Mouse (Mus musculus) heart, embryonic 16.5 days (tissue): Measurements from ENCODE around the gene Psmd9. TPM values are rescaled to one million over a fixed set of nuclear protein-coding genes. Genes with fewer than 3 reads are reported as not detected.

Experiments
- ATAC-seq: fragments of 200-750 bp; cut with Nextera tagmentation; replicated peaks from 2 replicates; pipeline ENCODE4 v1.8.0; 2017; ENCODE audit warnings: moderate number of reproducible peaks; ENCODE audit not compliant: insufficient read depth, low FRiP score; ENCODE audit errors: extremely low read depth
- H3K27ac ChIP-seq: fragments of 300-500 bp; sonication (generic); 2 replicates; pipeline ENCODE4 v1.5.1; 2014; ENCODE audit warnings: mild to moderate bottlenecking, low read length, control low read depth, moderate library complexity
- H3K27me3 ChIP-seq: fragments of 300-500 bp; sonication (generic); 2 replicates; pipeline ENCODE4 v1.6.1; 2014; ENCODE audit warnings: low read length, mixed read lengths; ENCODE audit not compliant: control insufficient read depth, insufficient read depth
- H3K36me3 ChIP-seq: fragments of 300-500 bp; sonication (generic); 2 replicates; pipeline ENCODE4 v1.6.1; 2014; ENCODE audit not compliant: control insufficient read depth, insufficient read depth
- H3K4me1 ChIP-seq: fragments of 300-500 bp; sonication (generic); 2 replicates; pipeline ENCODE4 v1.6.1; 2014; ENCODE audit warnings: low read length, mixed read lengths; ENCODE audit not compliant: control insufficient read depth, insufficient read depth
- H3K4me2 ChIP-seq: fragments of 300-500 bp; sonication (generic); 2 replicates; pipeline ENCODE4 v1.6.1; 2014; ENCODE audit warnings: low read depth, mild to moderate bottlenecking, control low read depth, low read length
- H3K4me3 ChIP-seq: fragments of 300-500 bp; sonication (generic); 2 replicates; pipeline ENCODE4 v1.5.1; 2014; ENCODE audit warnings: mild to moderate bottlenecking, control low read depth, low read length
- H3K9ac ChIP-seq: fragments of 300-500 bp; sonication (generic); 2 replicates; pipeline ENCODE4 v1.6.1; 2014; ENCODE audit warnings: low read length, control low read depth
- H3K9me3 ChIP-seq: fragments of 300-500 bp; sonication (generic); replicated peaks from 2 replicates; pipeline ENCODE4 v1.6.1; 2016; ENCODE audit warnings: low read length; ENCODE audit not compliant: control insufficient read depth
- WGBS: fragments of 180-500 bp; shearing (Covaris S2); extraction: QIAGEN DNeasy Blood & Tissue Kit; methylation state at CpG from one replicate; pipeline ENCODE4 v1.1.7; 2014; 5-methylcytosine and 5-hydroxymethylcytosine counted together
- polyA plus RNA-seq: library from polyadenylated mRNA; unstranded; fragments of >200 nt; fragmentation: Nextera tagmentation; extraction: Ambion mirVana; gene quantifications from 2 replicates; pipeline ENCODE4 v1.2.1, GENCODE M21; 2015

The Psmd9 gene
- polyA plus RNA-seq, 1 experiment from 2014 or later: 60.0 TPM

DNA sequence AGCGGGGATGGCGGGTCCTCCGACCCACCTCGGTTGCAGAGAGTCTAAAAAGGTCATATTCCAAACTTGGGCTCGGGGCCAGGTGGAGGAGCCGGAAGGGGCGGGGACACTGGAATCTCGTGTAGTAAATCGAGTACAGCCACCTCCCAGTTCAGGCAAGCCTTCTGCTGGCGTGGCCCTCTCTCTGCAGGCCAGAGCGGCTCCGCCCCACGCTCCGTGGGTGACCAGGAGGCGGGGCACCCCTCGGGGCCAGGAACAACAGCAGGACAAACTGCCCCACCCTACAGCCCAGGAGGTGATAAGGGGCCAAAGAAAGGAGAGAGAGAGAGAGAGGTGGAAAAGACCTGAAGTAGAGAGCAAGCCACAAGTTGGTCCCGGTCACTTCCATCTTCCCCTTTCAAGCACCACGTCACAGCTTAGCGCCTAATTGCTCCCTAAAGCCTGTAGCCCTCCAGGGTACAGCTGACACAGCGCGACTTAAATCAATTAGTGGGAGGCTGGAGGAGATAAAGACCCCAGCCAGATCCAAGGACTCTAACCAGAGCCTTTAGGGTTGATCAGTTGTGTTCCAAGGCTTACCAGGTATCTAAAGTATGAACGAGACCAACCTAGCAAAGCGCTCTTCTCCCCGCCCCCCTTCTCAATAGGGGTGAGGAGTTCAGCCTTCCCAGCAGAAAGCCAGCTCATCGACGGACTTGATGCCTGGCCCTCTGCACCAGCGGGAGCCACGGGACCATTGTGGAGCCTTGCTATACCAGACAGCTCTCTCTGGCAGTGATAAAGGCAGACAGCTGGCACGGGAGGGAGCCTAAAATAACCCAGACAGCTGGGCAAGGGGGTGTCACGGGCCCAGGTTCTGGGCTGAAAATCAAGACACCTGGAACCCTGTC lies 33.5 kb upstream of the Psmd9 start:
- Histone ChIP-seq H3K9me3 (no peaks in the 10 kb centered on the region), H3K4me3 (peak overlapping the region; percentile 73), H3K9ac (peak overlapping the region; percentile 72), H3K36me3 (0 out of 2 replicates have a peak, but pooled peaks cover 3% of the 10 kb centered on the region), H3K27me3 (no peaks in the 10 kb centered on the region), H3K4me2 (peak overlapping the region; percentile 98), H3K4me1 (peaks cover 68% of the 10 kb centered on the region), H3K27ac (peak overlapping the region; percentile 100)
- 3% methylated on average over 30 of the region's 30 CpGs for WGBS
- ATAC-seq: peak; percentile 29

DNA sequence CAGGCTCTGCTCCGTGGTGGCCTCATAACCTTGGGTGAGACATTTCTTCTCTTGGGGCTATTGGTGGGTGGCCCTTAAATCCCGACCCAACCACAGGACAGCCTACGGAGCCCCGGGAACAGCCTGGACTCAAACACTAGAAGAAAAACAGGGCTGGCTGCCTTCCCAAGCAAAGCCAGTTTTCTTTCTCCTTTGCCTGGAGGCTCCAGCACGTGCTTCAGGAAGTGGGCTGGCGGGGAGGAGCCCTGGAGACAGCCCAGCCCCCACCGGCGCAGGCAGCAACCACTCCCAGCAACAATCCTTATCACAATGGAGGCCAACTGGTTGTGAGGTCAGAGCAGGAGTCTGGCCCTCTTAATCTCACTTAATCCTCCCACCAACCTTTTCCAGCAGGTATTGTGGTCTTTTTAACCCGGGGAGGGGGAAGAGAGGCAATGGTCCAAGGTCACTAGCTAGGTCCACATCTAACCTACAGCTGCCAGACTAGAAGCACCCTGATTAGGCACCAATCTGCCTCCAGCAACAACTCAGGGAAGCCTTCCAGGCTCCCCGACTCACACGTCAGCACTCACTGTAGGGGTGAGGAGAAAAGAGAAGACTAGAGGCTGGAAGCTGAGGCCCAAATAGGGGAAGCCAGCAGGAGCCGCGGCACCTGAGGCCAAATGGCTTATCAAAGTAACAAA lies 32.7 kb upstream of the Psmd9 start:
- Histone ChIP-seq H3K4me2 (peak overlapping the region; percentile 98), H3K27me3 (no peaks in the 10 kb centered on the region), H3K9me3 (no peaks in the 10 kb centered on the region), H3K4me1 (peaks cover 68% of the 10 kb centered on the region), H3K9ac (peak overlapping the region; percentile 100), H3K27ac (peak overlapping the region; percentile 100), H3K4me3 (peak overlapping the region; percentile 73), H3K36me3 (0 out of 2 replicates have a peak, but pooled peaks cover 3% of the 10 kb centered on the region)
- ATAC-seq: peak; percentile 56
- WGBS: under 1% methylated on average over 13 of the region's 13 CpGs

DNA sequence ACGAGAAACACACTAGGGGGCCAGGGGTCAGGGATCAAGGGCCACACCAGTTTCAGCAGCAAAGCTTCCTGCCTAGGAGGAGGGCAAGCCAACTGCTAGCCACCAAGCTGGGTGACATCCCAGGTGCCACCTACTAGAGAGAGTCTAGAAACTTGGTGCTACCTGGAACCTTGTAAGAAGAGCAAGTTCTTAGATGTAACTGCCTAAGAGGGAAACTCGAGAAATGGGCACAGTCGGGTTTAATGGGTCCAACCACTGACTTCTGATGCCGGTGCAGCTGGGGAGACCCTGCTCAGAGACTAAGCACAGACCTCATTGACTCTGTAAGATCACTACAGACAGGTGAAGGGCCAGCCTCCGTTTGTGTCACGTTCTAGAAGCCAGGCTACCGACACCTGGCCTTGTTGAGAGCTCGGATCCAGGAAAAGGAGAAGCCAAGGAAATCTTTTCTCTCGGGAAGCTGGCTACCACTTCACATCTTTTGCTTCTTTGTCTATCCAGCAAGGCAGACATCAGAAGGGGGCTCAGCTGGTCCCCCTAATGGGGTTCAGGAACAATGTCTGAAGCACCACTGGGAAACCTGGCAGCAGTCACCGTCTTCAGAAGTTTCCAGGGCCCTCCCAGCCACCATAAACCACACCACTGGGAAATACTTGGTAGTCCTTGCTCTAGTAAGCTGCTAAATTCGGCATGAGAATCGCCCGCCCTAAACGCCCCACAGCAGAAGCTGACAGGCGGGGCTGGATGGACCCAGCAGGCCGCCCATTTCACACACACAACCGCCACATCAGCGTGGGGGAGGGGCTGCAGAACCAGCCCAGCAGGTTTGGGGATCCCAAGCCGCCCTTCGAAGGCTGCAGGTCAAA lies 31.9 kb upstream of the Psmd9 start:
- 5% methylated on average over 20 of the region's 20 CpGs for WGBS
- Histone ChIP-seq H3K4me3 (peak overlapping the region; percentile 73), H3K27me3 (no peaks in the 10 kb centered on the region), H3K9me3 (no peaks in the 10 kb centered on the region), H3K36me3 (0 out of 2 replicates have a peak, but pooled peaks cover 3% of the 10 kb centered on the region), H3K4me2 (peak overlapping the region; percentile 98), H3K27ac (peak overlapping the region; percentile 100), H3K4me1 (peaks cover 60% of the 10 kb centered on the region), H3K9ac (peak overlapping the region; percentile 100)
- no peak for ATAC-seq

DNA sequence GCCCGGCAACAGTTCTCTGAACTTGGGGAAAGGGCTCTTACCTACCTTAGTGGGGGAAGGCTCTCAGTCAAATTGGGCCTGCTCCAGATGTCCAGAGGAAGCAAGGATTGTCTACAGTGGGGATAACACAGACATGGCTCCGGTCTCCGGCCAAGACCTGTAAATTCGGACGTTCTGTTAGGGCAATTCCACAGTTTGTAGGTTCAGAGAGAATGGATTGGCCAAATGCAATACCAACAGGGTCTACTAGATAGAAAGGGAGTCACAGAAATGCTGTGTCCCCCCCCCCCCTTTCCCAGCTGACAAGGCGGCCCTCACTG lies 31.3 kb upstream of the Psmd9 start:
- Histone ChIP-seq H3K4me3 (peak overlapping the region; percentile 73), H3K27me3 (no peaks in the 10 kb centered on the region), H3K4me1 (peaks cover 54% of the 10 kb centered on the region), H3K9me3 (no peaks in the 10 kb centered on the region), H3K27ac (peak overlapping the region; percentile 100), H3K4me2 (peak overlapping the region; percentile 98), H3K36me3 (0 out of 2 replicates have a peak, but pooled peaks cover 3% of the 10 kb centered on the region), H3K9ac (peak overlapping the region; percentile 100)
- ATAC-seq: no peak
- 3% methylated on average over 6 of the region's 6 CpGs for WGBS

DNA sequence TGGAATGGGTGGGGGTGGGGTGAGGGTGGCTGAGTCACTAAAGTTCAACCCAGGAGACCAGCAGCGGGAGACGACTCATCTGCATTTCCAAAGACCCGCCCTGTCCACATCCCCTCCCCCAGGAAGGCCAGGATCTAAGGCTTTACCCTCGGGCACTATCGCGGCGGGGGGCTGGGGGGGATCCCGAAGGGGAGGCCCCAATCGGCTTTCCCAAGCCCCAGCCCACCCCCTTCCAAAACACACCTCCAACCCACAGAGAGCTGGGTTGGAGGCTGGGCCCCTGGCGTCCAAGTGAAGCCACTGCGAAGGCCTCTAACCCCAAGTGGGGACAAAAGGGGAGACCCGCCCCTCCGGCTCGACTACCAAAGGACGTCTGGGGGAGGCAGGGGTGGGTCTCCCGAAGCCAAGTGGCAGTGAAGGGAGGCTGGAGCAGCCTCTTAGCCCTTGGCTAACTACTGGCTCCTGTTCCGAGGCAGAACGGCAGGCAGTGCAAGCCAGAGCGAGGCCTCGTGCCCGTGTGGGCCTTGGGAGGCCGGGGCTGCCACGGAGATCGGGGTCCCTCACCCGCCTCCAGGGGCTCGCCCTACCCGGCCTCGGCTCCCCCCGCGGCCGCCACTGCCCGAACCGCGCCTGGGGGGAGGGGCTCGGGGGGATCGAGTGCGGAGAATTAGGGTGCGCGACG lies 30.8 kb upstream of the Psmd9 start:
- H3K4me3 ChIP-seq: peak overlapping the region; percentile 73
- peak overlapping the region; percentile 100 for H3K9ac ChIP-seq
- no peaks in the 10 kb centered on the region for H3K27me3 ChIP-seq
- no peaks in the 10 kb centered on the region for H3K9me3 ChIP-seq
- H3K27ac ChIP-seq: peak overlapping the region; percentile 100
- peaks cover 51% of the 10 kb centered on the region for H3K4me1 ChIP-seq
- under 1% methylated on average over 40 of the region's 40 CpGs for WGBS
- H3K36me3 ChIP-seq: 0 out of 2 replicates have a peak, but pooled peaks cover 3% of the 10 kb centered on the region
- peak overlapping the region; percentile 98 for H3K4me2 ChIP-seq
- peak; percentile 8; the same call in 1 of the 2 replicates for ATAC-seq

DNA sequence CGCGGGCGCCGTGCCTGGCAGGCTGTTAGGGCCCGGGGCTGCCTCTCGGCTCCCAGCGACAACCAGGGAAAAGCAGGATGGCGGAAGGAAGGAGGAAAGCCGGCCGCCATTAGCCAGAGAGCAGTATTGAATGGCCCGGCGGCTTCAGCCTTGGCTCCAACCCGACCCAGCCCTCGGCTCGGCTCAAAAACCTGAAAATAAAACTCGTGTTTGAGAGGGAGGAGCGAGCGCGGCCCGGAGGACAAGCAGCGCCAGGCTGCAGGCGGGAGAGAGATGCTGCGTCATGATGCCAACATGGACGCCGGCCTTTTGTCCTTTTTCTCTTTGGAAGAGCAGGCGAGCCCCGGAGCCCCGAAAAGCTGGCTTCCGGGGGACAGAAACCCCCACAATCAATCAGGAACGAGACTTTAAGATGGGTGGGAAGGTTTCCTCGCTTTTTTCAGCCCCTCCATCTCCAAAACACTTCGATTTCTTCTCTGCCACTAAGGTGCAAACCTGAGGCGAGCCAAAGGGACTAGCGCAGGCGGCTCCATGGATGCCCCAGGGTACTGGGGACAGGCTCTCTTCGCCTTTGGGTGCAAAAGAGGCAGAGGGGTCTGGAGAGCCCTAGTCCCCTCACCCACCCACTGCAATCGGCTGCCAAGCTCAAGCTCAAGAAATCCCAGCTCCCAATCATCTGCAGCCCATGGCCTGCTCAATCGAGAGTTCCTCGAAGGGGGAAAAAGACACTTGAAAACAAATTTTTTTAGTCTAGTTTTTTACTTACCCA lies 30.1 kb upstream of the Psmd9 start:
- WGBS: 1% methylated on average over 39 of the region's 39 CpGs
- peak overlapping the region; percentile 73 for H3K4me3 ChIP-seq
- H3K27me3 ChIP-seq: no peaks in the 10 kb centered on the region
- H3K9me3 ChIP-seq: no peaks in the 10 kb centered on the region
- H3K36me3 ChIP-seq: no peaks in the 10 kb centered on the region
- H3K27ac ChIP-seq: peak overlapping the region; percentile 100
- peak overlapping the region; percentile 98 for H3K4me2 ChIP-seq
- no peak for ATAC-seq
- H3K9ac ChIP-seq: peak overlapping the region; percentile 100
- H3K4me1 ChIP-seq: peaks cover 47% of the 10 kb centered on the region

DNA sequence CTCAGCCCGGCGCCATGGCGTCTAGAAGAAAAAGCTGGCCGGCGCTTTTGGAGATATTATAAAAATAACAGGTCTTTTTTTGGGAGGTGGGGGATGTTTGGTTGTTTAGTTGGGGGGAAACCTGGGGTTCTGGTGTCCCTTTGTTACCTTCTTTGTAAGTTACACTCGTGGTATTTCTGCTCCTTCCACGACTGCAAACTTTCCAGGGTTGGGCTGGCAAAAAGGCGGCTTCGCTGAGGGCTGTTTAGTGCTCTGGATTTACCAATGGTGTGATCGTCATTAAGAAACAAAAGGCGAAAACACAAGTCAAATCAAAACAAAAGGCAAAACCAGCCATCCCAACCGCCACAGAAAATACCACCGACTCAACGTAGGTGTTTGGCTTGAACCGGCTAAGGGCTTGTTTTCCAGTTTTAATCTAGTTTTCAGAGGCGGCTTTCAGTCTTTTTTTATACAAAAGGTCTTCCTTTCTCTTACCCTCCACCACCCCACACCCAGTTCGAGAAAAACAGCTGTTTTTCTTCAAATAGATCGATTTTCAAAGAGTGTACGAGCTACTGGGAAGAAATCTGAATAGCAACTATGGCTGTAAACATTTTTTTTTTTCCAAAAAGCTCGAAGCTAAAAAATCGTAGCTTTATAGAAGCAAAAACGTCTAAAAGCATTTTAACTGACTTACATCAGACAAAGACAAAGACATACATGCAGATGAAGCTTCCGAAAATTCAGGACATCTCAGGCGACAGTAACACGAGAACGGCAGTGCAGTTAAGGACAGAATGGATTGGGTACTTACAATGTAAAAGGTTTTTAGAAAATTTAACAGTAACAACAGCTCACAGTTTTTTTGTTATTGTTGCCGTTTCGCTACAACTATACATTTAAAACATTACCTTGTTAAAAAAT lies 29.2 kb upstream of the Psmd9 start:
- no peaks in the 10 kb centered on the region for H3K27me3 ChIP-seq
- H3K9me3 ChIP-seq: no peaks in the 10 kb centered on the region
- peaks cover 47% of the 10 kb centered on the region for H3K4me1 ChIP-seq
- no peaks in the 10 kb centered on the region for H3K36me3 ChIP-seq
- no peak for ATAC-seq
- peak overlapping the region; percentile 73 for H3K4me3 ChIP-seq
- H3K27ac ChIP-seq: peak overlapping the region; percentile 100
- H3K4me2 ChIP-seq: peak overlapping the region; percentile 98
- 1% methylated on average over 28 of the region's 28 CpGs for WGBS
- H3K9ac ChIP-seq: peak overlapping the region; percentile 100
